Mouse (Mus musculus) ES-Bruce4 (cell line): ENCODE measurements at regions not wholly inside any gene's neighbourhood (a gene's known extent, or its start where the extent isn't known, plus 50 kb on each side); places are given as distances from the start of the nearest gene placed in this dataset.

Experiments used
- H3K27ac ChIP-seq: 2 replicates; pipeline ENCODE4 v1.5.1; 2012; ENCODE audit warnings: low read length, inconsistent platforms; ENCODE audit not compliant: insufficient read depth
- H3K27me3 ChIP-seq: 2 replicates; pipeline ENCODE4 v1.6.1; 2012; ENCODE audit warnings: mild to moderate bottlenecking, low read length, inconsistent platforms; ENCODE audit not compliant: control insufficient read depth, poor library complexity, insufficient read depth, severe bottlenecking
- H3K36me3 ChIP-seq: 2 replicates; pipeline ENCODE4 v1.6.1; 2012; ENCODE audit warnings: inconsistent platforms, mild to moderate bottlenecking, low read length, moderate library complexity; ENCODE audit not compliant: control insufficient read depth, poor library complexity, insufficient read depth, severe bottlenecking
- H3K4me1 ChIP-seq: one replicate; pipeline ENCODE4 v1.8.1; 2011; ENCODE audit warnings: low read length; ENCODE audit not compliant: control insufficient read depth, insufficient read depth
- H3K4me3 ChIP-seq: 2 replicates; pipeline ENCODE4 v1.5.1; 2011; ENCODE audit warnings: low read depth, mild to moderate bottlenecking, low read length
- H3K9ac ChIP-seq: 2 replicates; pipeline ENCODE4 v1.6.1; 2012; ENCODE audit warnings: low read depth, mild to moderate bottlenecking, inconsistent platforms; ENCODE audit not compliant: poor library complexity, severe bottlenecking
- H3K9me3 ChIP-seq: replicated peaks from 2 replicates; pipeline ENCODE4 v1.6.1; 2012; ENCODE audit warnings: mild to moderate bottlenecking, low read length, inconsistent platforms; ENCODE audit not compliant: control insufficient read depth, poor library complexity, insufficient read depth, severe bottlenecking
- CTCF ChIP-seq: IDR thresholded peaks from one replicate; pipeline ENCODE4 v1.8.1; 2011; ENCODE audit warnings: low read depth, low read length
- EP300 ChIP-seq: IDR thresholded peaks from 2 replicates; pipeline ENCODE4 v1.6.1; 2011; ENCODE audit warnings: low read depth, low read length; ENCODE audit not compliant: insufficient read depth
- POLR2A ChIP-seq: IDR thresholded peaks from one replicate; pipeline ENCODE4 v1.8.1; 2011; ENCODE audit warnings: low read length; ENCODE audit not compliant: insufficient read depth

DNA sequence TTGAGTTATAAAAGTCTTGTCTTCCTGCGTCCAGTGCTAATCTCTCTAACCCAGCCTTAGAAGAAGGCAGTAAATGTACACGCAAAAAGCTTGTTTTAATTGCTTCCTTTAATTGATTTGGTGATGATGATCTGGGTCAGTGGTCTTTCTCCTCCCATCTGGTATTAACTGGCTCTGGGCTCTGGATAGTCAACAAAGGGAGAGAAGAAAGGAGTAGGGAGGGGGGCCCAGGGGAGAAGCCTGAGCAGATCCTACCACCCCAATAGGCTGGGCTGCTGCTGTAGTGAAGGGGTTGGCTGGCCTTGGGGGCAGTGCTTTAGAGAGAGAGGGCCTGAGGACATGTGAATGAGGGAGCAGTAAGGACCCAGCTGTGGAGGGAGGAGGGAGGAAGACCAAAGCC is 135.0 kb upstream of the Lemd2 start:
- Histone ChIP-seq H3K9ac (no peak overlapping the region), H3K4me1 (no peaks in the 10 kb centered on the region), H3K27ac (no peak overlapping the region), H3K27me3 (no peaks in the 10 kb centered on the region), H3K36me3 (no peaks in the 10 kb centered on the region), H3K4me3 (no peak overlapping the region), H3K9me3 (no peaks in the 10 kb centered on the region)
- no peak for TF ChIP-seq POLR2A
- no peak for TF ChIP-seq EP300

DNA sequence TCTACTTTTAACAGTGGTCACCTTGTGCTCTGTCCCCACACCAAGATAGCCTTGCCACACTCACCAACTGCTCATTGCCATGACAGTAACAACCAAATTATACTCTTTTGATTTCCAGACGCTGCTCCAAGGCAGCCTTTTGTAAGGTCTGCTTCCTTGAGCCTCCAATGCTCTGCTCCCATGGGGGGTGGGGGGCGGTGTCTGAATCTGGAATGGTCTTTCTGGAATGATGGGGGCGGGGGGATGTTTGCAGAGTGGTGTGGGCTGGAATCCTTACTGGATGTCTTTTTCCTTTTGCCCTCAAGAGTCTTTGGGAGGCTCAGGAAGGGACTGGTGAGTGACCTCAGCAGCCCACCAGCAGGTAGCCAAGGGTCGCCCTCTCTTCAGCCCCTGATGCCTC is 131.4 kb upstream of the Lemd2 start:
- TF ChIP-seq EP300: no peak
- no peak for TF ChIP-seq CTCF
- no peak for TF ChIP-seq POLR2A
- Histone ChIP-seq H3K36me3 (no peaks in the 10 kb centered on the region), H3K27me3 (no peaks in the 10 kb centered on the region), H3K9me3 (no peaks in the 10 kb centered on the region), H3K9ac (no peak overlapping the region), H3K4me3 (no peak overlapping the region), H3K4me1 (no peaks in the 10 kb centered on the region), H3K27ac (no peak overlapping the region)

DNA sequence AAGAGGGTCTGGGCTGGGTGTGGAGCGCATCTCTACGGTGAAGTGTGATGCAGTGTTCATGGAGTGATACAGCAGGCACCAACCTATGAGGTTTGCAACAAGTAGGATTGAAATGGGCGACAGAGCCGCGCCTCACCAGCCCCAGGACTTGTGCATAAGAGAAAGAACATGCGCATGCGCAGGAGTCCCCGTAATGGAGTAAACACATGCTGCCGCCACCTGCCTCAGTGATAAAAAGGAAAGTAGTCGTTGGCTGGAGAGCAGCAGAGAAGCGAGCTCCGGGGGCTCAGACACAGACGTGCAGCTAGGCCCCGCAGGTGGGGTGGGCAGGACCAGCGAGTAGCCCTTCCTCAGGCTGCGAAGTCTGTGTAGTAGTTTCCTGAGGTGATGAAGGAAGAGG is 129.3 kb upstream of the Lemd2 start:
- H3K9me3 ChIP-seq: no peaks in the 10 kb centered on the region
- no peak overlapping the region for H3K4me3 ChIP-seq
- H3K27ac ChIP-seq: no peak overlapping the region
- no peaks in the 10 kb centered on the region for H3K4me1 ChIP-seq
- TF ChIP-seq CTCF (no peak), POLR2A (no peak), EP300 (no peak)
- H3K27me3 ChIP-seq: no peaks in the 10 kb centered on the region
- H3K9ac ChIP-seq: no peak overlapping the region
- H3K36me3 ChIP-seq: no peaks in the 10 kb centered on the region

DNA sequence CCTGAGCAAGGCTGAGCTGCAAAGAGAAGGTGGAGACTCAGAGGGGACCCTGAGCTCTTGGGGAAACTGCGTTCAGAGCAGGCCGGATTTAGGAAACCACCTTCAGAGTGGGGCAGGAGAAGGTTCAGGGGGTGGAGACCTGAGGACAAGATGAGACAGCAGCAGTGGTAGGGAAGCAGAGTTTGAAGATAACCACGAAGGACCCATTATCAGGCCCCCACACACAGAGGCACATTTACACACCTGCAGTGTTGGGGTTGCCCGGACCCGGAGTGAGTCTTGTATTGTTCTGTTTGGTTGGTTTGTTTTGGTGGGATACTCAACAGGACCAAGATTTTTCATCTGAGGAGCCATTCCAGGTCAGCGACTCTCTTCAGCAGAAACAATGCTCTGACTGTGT is 128.9 kb upstream of the Lemd2 start:
- no peaks in the 10 kb centered on the region for H3K4me1 ChIP-seq
- H3K9ac ChIP-seq: no peak overlapping the region
- no peak for TF ChIP-seq EP300
- TF ChIP-seq POLR2A: no peak
- TF ChIP-seq CTCF: no peak
- no peak overlapping the region for H3K4me3 ChIP-seq
- no peaks in the 10 kb centered on the region for H3K27me3 ChIP-seq
- H3K27ac ChIP-seq: no peak overlapping the region
- no peaks in the 10 kb centered on the region for H3K9me3 ChIP-seq
- H3K36me3 ChIP-seq: no peaks in the 10 kb centered on the region

DNA sequence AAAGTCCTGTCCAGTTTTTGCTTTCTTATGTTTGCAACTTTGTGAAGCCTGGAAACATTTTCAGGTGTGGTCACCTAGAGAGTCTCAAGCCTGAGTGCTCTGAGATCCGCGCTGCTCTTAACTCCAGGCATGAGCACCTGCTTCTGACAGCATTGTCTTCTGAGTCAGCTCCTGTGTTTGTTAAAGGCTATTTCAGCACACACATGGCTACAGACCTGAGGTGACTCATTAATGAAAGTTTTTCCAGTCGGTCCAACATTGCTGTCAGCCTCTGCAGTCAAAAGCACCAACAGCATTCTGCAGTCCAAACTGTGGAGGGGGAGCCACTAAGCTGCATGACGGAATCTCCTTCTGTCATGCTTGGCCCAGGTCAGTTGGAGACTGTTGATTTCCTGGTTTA is 127.8 kb upstream of the Lemd2 start:
- Histone ChIP-seq H3K9ac (no peak overlapping the region), H3K27me3 (no peaks in the 10 kb centered on the region), H3K4me3 (no peak overlapping the region), H3K9me3 (no peaks in the 10 kb centered on the region), H3K27ac (no peak overlapping the region), H3K4me1 (no peaks in the 10 kb centered on the region), H3K36me3 (no peaks in the 10 kb centered on the region)
- no peak for TF ChIP-seq POLR2A
- no peak for TF ChIP-seq EP300
- no peak for TF ChIP-seq CTCF

DNA sequence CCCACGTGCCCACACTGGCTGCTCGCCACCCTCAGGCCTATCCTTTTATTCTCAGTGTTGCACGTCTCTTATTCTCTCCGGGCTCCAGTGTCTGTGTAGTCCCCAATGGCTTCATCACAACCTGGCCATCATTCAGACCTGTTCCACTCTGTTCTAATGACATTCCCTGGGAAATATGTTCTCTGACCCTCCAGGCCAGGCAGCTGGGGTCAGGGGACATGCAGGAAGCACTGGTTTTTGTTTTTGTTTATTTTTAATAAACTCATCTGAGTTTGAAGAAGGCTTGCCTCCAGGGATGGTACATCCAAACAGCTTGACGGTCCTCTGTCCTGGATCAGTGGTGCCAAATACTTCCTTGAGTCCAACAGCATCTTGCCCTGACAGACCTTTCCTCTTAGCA is 127.4 kb upstream of the Lemd2 start:
- Histone ChIP-seq H3K4me3 (no peak overlapping the region), H3K9ac (no peak overlapping the region), H3K27ac (no peak overlapping the region), H3K36me3 (no peaks in the 10 kb centered on the region), H3K4me1 (no peaks in the 10 kb centered on the region), H3K9me3 (no peaks in the 10 kb centered on the region), H3K27me3 (no peaks in the 10 kb centered on the region)
- TF ChIP-seq POLR2A: no peak
- no peak for TF ChIP-seq CTCF
- TF ChIP-seq EP300: no peak
